Mouse (Mus musculus): ENCODE measurements around the gene Irak2.
"Not testable (repeated sequence)": the region's sequence is repeated elsewhere in the genome, so short reads cannot be mapped to it uniquely, and the experiment has no call there.

The Irak2 gene

DNA sequence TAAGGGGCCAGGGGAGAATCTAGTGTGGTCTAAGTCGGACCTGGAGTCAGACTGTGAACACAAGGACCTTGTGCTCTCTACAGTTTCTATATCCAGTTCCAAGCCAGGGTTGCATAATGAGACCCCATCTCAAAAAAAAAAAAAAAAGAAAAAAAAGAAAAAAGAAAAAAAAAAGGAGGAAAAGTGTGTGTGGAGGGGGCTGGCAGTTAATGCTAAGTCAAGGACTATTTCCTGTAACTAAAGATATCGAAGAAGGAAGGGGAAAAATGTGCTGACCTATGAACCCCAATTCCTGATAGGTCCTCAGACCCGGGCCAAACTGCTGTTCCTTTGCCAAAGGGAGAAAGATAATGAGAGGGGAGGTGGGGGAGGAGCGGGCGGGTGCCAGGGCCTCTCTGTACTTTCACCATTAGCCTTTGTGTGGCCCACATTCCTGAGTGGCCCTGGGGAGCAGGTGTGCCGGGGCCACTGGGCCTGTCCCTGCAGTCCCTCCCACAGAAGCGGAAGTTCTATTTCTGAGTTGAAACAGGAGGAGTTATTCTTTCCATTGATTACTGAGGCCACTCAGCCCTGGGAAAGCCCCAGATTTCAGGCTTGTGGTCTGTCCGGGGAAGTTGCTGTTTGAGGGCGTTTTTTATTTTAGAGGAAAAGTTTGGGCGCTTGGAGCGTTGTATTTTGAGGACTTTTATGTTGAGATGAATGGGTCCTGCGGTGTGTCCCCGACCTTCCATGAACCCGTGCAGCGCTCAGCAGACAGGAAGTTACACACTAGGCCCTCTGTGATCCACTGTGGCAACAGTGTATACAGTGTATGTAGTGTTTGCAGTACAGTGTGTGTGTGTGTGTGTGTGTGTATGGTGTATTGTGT is 30.3 kb downstream of the Irak2 start:
- no peak for DNase-seq

DNA sequence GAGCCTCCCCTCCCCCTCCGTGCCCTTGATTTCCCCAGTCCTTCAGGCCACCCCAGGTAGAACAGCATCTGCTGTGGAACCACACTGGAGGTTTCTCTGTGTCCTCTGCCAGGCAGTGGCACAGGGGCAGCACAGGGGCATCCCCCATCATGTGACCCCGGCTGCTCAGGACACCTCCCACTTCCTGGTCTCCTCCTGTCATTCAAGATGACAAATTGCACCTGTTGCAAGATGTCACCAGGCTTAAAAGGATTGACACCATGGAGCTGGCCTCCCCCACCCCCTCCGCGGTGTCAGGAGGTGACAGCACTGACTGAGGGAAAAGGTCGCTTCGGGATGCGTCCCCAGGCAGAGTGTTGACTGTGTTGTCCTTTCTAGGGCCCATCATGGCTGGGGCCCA is 31.6 kb downstream of the Irak2 start:
- DNase-seq: no peak

DNA sequence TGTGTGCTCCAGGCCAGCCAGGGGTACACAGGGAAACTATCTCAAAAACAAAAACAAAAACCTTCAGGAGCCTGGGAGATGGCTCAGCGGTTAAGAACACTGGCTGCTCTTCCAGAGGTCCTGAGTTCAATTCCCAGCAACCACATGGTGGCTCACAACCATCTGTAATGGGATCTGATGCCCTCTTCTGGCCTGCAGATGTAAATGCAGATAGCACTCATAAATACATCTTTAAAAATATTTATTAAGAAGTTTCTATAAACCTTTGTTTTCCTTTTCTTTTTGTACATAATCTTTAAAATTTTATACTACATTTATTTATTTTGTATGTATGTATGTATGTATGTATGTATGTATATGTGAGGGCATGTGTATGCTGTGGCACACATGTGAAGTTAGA is 33.8 kb downstream of the Irak2 start:
- DNase-seq: not testable (repeated sequence)

DNA sequence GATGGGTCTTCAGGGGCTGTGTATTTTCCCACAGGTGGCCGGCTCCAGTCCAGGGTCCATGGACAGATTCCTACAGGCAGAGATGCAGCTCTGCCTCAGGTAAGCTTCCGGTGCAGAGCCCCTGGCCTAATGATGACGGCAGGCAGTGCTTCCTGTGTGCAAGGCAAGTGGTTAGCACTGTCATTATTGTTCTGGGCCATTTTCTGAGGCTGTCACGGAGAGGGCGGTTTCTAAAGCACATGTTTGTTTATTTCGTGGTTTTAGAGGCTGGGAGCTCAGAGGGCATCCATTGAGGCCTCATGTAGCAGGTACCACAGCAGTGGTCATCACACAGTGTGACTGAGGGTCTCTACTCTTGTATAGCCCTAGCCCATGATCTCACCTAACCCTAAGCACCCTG is 34.7 kb downstream of the Irak2 start:
- DNase-seq: no peak

DNA sequence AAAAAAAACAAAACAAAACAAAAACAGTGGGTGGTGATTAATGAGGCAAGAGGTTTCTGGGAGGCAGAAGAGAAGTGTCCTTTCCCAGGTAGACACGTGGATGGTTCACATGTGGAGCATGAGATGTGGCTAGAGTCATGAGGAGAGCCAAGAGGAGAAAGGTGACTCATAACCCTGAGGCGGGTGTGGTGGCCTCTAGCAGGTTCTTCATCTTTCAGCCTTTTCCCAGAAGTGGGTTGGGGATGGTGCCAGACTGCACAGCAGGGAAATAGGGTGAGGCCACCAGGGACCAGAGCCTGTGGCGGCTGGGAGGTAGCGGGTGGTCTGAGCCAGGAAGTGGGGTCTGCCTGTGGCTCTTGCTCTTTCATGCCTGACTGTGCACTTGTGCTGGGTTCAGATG is 37.0 kb downstream of the Irak2 start:
- no peak for DNase-seq

DNA sequence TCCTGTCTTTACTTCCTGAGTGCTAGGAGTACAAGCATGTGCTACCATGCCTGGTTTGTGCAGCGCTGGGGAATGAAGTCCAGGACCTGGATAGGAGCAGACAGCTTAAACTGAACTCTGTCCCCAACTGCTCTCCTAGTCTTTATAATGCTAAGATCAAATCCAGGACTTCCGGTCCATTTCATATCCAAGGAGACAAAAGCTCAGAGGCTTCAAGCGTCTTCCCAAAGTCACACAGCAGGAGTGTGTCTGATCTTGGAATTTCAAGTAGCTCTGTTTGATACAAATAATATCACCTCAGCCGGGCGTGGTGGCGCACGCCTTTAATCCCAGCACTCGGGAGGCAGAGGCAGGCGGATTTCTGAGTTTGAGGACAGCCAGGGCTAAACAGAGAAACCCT is 37.7 kb downstream of the Irak2 start:
- no peak for DNase-seq

DNA sequence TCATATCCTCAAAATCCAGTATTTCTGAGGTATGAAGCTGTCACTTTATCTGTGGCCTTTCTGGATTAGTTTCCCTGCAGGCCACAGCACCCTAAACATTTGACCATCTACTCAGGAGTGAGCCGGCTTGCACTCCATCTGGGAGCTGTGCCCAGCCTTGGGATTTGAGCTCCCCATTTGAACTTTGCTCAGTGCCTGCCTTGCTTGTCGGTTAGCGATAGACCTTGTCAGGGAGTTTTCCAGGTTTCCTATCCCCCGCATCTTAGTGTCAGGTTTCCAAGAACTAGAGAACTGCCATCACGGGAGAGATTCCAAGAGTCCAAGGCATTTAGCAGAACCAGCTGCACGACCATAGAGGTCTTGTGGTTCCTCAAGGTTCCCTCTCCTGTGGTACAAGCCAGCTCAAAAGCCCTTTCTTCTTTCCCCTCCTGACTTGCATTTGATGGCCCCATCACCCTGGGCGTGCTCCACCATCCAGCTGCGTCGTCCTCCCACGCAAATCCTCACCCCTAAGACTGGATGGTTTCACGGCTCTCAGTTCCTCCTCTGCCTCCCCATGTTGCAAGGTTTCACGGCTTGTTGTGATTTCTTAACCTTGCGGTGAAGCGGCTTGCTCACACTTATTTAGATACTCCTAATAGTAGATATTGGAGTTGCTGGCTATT is 38.9 kb downstream of the Irak2 start:
- no peak for DNase-seq

DNA sequence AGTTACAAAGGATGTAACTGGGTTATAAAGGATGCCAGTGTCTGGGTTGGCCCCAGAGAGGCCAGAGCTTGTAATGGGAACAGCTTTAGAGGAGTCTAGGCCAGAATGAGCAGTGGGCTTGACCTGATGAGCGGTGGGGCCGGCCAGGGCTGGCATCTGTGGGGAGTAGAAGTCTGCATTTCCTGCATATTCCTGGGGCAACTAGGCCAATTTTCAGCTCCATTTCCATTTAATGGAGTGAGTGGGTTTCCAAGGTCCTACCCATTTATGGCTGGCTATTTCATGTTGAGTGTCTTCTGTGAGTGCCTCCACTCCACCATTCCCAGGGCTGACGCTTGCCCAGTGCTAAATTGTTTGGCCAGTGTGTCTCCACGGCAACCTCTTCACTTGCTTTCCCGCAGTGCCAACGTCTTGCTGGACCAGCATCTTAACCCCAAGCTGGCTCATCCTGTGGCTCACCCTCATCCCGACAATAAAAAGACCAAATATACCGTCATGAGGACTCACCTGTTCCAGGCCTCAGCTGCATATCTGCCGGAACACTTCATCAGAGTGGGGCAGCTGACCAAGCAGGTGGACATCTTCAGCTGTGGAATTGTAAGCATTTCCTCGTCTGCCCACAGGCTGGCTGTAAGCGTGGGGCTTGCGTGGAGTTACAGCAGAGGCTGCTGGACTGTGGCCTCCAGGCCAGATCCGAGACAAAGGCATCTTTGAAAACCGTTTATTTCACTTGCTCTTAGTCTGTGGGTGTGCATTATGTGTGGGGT is 40.2 kb downstream of the Irak2 start:
- DNase-seq: peak; percentile 20

DNA sequence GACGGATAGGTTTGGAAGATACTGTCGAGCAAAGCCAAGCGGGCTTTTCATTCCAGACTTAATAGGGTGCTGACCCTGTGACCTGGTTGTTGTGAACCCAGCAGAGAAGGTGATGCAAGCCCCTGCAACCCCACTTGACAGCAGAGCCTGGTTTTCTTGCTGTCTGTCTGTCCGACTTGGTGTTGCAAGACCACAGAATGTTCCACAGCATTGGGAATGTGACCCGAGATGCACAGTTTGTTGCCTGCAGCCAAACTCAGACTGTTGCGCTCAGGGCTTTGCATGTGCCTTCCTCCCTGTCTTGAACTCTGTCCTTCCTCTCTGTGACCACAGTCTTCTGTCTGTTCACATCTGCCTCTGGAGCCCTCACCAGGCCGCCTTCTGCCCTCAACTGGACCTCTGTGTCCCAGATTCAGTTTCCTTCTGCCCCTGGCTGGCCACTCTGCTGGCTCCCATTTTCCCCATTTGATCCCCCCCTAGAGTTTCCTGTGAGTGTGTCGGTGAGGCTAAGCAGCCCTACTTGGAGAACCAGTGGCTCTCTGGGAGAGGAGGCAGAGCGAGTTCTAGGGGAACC is 41.8 kb downstream of the Irak2 start:
- no peak for DNase-seq

DNA sequence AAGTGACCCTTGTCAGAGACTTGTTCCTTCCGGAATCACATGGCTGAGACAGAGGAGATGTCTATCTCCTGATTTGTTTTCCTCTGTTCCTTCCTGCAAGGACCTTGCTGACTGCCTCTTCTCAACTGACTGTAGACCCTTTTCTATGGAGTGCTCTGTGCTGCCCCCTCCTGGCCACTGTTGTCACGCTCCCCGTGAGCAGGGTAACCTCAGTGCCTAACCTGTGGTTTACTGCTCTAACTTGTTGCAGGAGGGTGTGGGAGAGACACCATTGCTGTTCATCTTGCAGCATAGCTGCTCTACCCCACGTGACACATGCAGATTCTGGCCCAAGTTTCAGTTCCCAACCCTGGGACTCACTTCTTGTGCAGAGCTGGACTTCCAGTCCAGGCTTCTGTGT is 43.0 kb downstream of the Irak2 start:
- DNase-seq: peak; percentile 48

DNA sequence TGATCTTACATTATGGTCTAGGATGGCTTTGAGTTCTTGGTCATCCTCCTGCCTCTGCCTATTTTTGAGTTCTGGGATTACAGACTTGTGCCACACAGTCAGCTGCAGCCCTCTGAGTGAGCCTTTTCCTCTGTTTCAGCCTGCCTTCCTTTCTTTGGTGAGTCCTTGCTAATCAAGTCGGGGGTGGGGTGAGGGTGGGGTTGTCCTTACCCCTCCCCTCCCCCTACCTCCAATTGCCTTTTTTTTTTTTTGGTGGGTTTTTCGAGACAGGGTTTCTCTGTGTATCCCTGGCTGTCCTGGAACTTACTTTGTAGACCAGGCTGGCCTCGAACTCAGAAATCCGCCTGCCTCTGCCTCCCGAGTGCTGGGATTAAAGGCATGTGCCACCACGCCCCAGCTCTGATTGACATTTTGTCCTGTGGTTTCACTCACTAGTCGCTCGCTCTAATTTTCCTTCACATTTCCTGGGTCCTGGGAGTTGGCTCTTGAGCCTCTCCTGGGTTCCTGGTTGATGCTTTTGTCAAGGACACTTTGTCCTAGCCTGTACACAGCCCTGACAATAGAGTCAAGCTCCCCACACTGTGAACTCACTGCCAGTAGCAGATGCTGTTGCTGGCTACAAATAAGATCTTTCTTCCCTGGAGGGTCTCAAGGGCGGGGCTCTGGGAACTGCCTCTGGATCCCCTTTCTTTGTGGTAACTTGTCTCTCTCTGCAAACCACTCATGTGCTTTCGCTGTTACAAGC is 45.0 kb downstream of the Irak2 start:
- DNase-seq: no peak

DNA sequence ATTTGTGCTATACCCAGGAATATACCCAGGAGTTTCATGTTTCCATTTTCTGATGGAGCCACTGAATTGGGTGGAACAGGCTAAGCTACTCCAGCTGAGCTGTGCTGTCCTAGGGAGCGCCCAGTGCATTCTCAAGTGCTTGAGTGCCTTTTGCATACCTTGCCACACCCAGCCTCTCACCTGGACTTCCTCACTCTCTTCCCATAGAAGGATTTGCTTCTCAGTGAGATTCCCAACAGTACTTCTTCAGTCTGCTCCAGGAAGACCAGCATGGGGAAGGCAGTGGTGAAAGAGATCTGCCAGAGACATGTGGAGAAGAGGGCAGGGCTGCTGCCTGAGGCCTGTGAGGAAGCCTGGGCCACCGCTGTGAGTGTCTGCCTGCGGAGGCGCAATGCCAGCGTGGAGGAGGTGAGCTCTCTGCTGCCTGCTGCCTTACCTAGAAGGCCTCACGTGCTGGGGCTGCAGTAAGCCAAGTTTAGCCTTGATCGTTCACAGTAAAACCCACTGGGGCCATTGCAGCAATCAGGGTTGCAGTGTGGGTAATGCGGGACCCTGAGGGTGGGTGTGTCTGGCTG is 48.4 kb downstream of the Irak2 start:
- peak; percentile 48 for DNase-seq

DNA sequence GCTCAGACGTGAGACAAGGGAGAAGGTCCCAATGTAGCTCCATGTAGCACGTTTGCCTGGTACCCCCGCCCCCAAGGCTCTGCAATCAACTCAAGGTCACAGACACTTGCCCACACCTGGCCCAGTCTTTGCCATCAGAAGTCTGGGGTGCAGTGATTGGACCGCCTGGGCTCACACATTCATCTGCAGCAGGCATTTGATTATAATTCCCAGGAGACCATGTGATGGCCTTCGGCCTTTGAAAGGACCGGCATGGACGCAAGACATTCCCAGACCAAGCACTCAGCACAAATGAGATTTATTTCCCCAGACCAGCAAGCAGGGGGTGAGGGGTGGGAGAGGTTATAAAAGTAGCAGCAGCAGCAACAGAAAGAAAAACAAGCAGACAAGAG is 51.7 kb downstream of the Irak2 start:
- DNase-seq: no peak

DNA sequence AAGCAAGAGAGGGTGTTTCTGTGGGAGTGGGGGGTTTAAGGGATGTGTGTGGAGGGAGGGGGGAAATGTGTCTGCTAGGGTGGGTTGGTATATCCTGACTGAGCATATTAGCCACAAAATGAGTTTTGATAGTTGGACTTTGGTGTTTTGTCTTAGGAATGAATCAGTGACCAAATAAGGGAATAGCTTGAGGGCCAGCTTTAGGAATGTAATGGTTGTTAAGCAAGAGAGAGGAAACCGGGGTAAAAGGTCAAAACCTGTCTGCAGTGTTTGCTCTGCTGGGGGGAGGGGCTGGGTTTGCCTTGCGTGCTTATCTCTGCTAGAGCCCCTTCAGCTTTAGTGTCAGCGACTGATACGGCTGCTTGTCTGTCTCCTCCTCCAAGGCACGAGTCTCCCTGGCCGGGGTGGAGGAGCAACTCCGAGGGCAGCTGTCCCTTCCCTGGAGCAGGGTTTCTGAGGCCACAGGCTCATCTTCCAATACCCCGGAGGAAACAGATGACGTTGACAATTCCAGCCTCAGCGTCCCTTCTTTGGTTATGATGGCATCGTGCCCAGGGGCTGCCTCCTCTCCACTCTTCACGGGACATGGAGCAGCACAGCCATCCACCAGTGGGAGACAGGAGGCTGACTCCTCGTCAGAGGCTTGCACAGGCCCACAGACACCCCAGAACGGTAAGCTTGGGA is 52.3 kb downstream of the Irak2 start:
- no peak for DNase-seq

DNA sequence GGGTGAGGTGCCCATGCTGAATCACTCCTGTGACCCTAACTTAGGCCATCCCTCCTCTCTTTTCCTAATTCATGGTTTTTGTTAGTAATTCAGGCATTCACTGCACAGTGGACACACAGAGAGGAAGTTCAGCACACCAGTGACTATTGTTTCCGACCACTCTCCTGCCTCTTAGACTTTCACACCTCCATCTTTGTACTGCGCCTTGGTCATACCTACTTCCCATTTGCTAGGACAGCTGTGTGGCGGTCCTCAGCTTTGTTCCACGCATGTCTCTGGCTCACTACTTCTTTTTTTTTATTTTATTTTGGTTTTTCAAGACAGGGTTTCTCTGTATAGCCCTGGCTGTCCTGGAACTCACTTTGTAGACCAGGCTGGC is 52.8 kb downstream of the Irak2 start:
- DNase-seq: no peak

DNA sequence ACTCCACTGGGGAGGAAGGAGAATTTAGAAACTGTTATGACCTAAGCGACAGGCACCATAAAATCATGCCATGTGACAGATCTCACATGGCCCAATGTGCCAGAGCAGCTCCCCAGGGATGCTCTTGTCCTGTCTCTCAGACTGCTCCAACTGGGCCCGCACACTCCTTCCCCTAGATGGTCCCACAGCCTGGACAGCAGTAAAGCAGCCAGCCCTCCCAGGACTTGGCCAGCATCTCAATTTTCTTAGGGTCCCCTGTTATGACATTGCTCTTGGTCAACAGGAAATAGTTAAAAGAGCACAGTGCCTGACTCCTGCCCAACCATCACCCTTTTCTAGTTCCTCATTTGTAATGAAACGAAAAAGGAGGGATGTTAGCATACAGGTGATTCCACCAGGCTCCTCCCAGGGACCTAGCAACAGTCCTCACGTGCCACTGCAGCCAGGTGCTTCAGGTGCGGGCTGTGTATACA is 54.4 kb downstream of the Irak2 start:
- DNase-seq: no peak

DNA sequence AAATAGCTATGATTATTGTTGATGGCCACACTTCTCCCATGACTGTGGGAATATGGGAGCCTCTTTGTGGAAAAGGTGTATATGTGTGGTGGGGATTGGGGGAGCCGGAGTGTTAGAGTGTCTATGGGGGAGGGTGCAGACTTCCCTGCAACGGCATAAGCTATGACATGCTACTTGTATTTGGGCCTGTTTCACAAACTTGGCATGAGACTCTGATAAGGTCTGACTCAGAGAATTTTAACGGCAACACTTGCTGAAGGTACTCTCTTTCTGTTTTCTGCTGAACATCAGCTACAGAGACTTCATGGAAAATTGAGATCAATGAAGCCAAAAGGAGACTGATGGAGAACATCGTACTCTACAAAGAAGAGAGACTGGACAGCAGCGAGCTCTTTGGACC is 55.1 kb downstream of the Irak2 start:
- DNase-seq: no peak

DNA sequence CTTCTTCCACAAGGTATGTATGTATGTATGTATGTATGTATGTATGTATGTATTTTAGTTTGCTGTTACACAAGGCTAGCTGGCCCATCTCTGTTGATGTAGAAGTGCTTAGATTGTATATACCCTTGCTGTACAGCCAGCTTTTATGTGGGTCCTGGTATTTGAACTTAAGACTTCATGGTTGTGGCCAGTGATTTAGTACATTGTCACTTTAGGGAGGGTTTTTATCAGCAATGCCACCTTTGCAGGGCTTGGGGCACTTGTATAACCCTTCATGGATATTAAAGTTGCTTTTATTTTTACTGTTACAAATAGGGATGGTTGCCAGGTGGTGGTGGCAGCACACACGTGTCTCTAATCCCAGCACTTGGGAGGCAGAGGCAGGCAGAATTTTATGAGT is 56.9 kb downstream of the Irak2 start:
- DNase-seq: no peak

DNA sequence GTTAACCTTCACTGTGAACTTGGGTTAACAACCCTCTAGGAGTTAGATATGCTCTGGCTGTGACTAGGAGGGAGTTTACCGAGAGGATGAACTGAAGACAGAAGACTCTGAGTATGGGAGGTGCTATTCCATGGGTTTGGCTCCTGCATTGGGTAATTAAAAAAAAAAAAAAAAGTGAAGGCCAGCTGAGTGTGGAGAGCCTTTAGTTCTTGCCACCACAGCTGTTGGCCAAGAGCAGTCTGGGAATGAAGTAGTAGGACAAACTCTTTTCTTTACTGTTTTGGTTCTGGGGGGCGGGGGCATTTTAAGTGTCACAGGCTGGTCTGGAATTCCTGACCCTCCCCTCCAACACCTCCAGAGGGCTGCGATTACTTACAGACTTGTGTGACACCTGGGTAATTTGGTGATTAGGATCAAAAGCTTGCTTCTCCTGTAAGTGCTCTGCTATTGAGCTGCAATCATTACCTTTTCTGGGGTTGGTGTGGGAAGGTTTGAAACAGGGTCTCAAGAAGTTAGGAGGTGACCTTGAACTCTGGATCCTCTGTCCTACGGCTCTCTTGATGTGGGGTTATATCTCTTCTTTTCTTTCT is 57.6 kb downstream of the Irak2 start:
- peak; percentile 31 for DNase-seq

DNA sequence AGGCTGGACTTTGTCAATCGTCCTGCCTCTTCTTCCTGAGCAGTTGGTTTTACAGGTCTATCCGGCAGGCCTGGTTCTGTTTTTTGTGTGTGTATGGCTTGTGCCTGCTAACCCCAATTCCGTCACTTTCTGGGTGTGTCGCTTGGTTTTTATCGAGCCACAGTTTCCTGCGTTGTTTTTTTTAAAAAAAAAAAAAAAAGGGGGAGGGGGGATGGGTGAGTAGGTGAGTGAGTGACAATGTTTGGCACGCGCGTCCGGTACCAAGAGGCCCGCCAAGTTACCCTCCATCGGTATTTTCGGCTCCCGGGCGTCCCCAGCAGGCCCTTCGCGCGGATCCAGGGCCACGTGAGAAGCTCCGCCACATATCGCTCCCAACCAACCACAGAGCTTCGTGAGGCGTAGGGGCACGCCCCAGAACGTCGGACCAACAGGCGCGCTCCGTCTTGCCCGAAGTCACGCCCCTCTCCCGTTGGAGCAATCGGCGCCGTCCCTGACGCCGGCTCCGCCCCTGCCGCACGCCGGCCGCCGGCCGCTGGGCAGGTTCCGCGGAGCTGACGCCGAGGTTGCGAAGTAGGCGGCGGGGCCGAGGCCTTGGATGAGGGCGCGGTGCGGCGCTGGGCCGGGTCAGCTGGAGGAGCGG is 58.4 kb downstream of the Irak2 start, which contains the start of gene Tatdn2:
Tatdn2 (plus strand) TSS at position 469 of the 640 bp plus-strand sequence.
- peak; percentile 98 for DNase-seq
